Mouse (Mus musculus) heart, adult 2 months (tissue): ENCODE results near the gene Plppr3.

ENCODE experiments used
- CTCF ChIP-seq: fragments of 200-600 bp; IDR thresholded peaks from 2 replicates; pipeline ENCODE4 v1.8.1; 2022; ENCODE audit warnings: antibody characterized with exemption, mild to moderate bottlenecking, moderate library complexity
- EP300 ChIP-seq: fragments of 200-500 bp; IDR thresholded peaks from 2 replicates; pipeline ENCODE4 v1.6.1; 2011; ENCODE audit warnings: low read depth, low read length, control low read depth; ENCODE audit not compliant: insufficient read depth
- POLR2A ChIP-seq: fragments of 200-500 bp; IDR thresholded peaks from 2 replicates; pipeline ENCODE4 v1.6.1; 2011; ENCODE audit warnings: mild to moderate bottlenecking, low read depth, low read length, control low read depth; ENCODE audit not compliant: insufficient read depth

DNA sequence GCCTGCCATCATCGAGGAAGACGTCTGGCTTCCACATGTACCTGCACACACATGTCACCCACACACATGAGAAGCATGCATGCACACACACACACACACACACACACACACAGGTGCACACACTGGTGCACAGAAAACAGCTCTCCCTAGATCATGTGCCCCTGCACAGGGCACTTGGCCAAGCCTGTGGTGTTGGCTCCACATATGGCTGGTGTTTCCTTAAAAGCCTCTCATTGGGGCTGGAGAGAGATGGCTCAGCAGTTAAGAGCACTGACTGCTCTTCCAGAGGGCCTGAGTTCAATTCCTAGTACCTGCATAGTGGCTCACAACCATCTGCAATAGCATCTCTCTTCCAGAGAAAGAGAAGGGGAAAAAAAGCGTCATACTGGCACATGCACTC, 42.9 kb downstream of the Plppr3 start:
- no peak for TF ChIP-seq CTCF
- TF ChIP-seq EP300: no peak
- no peak for TF ChIP-seq POLR2A
